Mouse (Mus musculus) MEL (cell line): ENCODE measurements around the gene Mansc1.

Experiments used
- CHD1 ChIP-seq: IDR thresholded peaks from 2 replicates; pipeline ENCODE4 v1.6.1; 2012; ENCODE audit warnings: low read depth, mild to moderate bottlenecking, inconsistent platforms, low read length, improper control_type of control experiment
- CTCF ChIP-seq, 3 experiments: IDR thresholded peaks in 2 of 3; conservative IDR thresholded peaks in 1 of 3; 2 replicates each; pipeline ENCODE4 v1.5.1; 2011 to 2012; ENCODE audit warnings: low read length in 3 of 3, low read depth in 2 of 3, mild to moderate bottlenecking in 2 of 3, improper control_type of control experiment in 1 of 3, inconsistent platforms in 1 of 3, mixed read lengths in 1 of 3, moderate library complexity in 1 of 3; ENCODE audit not compliant: control insufficient read depth in 1 of 3, insufficient read depth in 1 of 3, poor library complexity in 1 of 3, severe bottlenecking in 1 of 3
- EP300 ChIP-seq, 2 experiments: IDR thresholded peaks; 2 replicates each; pipeline ENCODE4 v1.6.1; 2011; ENCODE audit warnings: improper control_type of control experiment in 2 of 2, low read length in 2 of 2, low read depth in 1 of 2, mild to moderate bottlenecking in 1 of 2
- NRF1 ChIP-seq: IDR thresholded peaks from 2 replicates; pipeline ENCODE4 v1.6.1; 2014; ENCODE audit warnings: low read depth, mild to moderate bottlenecking, inconsistent platforms, low read length, improper control_type of control experiment, moderate library complexity; ENCODE audit not compliant: poor library complexity, insufficient read depth, severe bottlenecking
- POLR2A ChIP-seq, 2 experiments: IDR thresholded peaks; 2 replicates each; pipeline ENCODE4 v1.6.1; 2011 to 2012; ENCODE audit warnings: low read length in 2 of 2, mild to moderate bottlenecking in 2 of 2, control low read depth in 1 of 2, improper control_type of control experiment in 1 of 2, low read depth in 1 of 2, moderate library complexity in 1 of 2; ENCODE audit not compliant: control insufficient read depth in 1 of 2, insufficient read depth in 1 of 2, poor library complexity in 1 of 2
- RAD21 ChIP-seq: IDR thresholded peaks from 2 replicates; pipeline ENCODE4 v1.6.1; 2011; ENCODE audit warnings: mild to moderate bottlenecking, low read depth, low read length, improper control_type of control experiment
- RCOR1 ChIP-seq: IDR thresholded peaks from 2 replicates; pipeline ENCODE4 v1.6.1; 2012; ENCODE audit warnings: low read depth, mild to moderate bottlenecking, inconsistent platforms, low read length, improper control_type of control experiment
- TBP ChIP-seq: IDR thresholded peaks from 2 replicates; pipeline ENCODE4 v1.8.0; 2011; ENCODE audit warnings: low read depth, low read length, improper control_type of control experiment
- ZMIZ1 ChIP-seq: IDR thresholded peaks from 2 replicates; pipeline ENCODE4 v1.6.1; 2012; ENCODE audit warnings: low read depth, mild to moderate bottlenecking, inconsistent platforms, low read length, improper control_type of control experiment, moderate library complexity

GRCm38 (mm10) chr6:134594569-134595442 is 37.5 kb downstream of the Mansc1 start:
- TF ChIP-seq RCOR1 (no peak), CTCF (IDR thresholded peaks at IDR 0.05 in 2 of 3, conservative IDR thresholded peaks at IDR 0.05 in 1 of 3; ENCODE audit: control insufficient read depth in 1 of 3, insufficient read depth in 1 of 3, low read depth in 2 of 3, low read length in 3 of 3, poor library complexity in 1 of 3, severe bottlenecking in 1 of 3) (no peak), TBP (no peak), POLR2A (IDR thresholded peaks at IDR 0.05; ENCODE audit: control insufficient read depth in 1 of 2, insufficient read depth in 1 of 2, low read depth in 1 of 2, low read length in 2 of 2, poor library complexity in 1 of 2) (no peak), EP300 (IDR thresholded peaks at IDR 0.05; ENCODE audit: low read depth in 1 of 2, low read length in 2 of 2) (no peak), CHD1 (no peak), NRF1 (no peak), ZMIZ1 (no peak), RAD21 (no peak)
